Mouse (Mus musculus) myocyte (in vitro differentiated cells): ENCODE measurements around the gene Clpsl2. TPM values are rescaled to one million over a fixed set of nuclear protein-coding genes. Genes with fewer than 3 reads are reported as not detected.

Experiments used
- H3K27me3 ChIP-seq: one replicate; pipeline ENCODE4 v1.6.1; 2011; ENCODE audit not compliant: control insufficient read depth, insufficient read depth, insufficient read length
- H3K36me3 ChIP-seq: one replicate; pipeline ENCODE4 v1.6.1; 2011; ENCODE audit not compliant: control insufficient read depth, insufficient read depth
- H3K4me2 ChIP-seq: one replicate; pipeline ENCODE4 v1.6.1; 2011; ENCODE audit warnings: low read depth, control low read depth
- H3K4me3 ChIP-seq: one replicate; pipeline ENCODE4 v1.5.1; 2011; ENCODE audit warnings: mild to moderate bottlenecking, control low read depth, moderate library complexity
- H3K79me2 ChIP-seq: one replicate; pipeline ENCODE4 v1.6.1; 2011; ENCODE audit not compliant: control insufficient read depth, insufficient read depth
- H3ac ChIP-seq: one replicate; pipeline ENCODE4 v1.6.1; 2011; ENCODE audit not compliant: control insufficient read depth, insufficient read length
- CEBPB ChIP-seq: IDR thresholded peaks from 2 replicates; pipeline ENCODE4 v1.6.1; 2011; ENCODE audit warnings: mild to moderate bottlenecking, moderate library complexity; ENCODE audit not compliant: poor library complexity, insufficient read depth, severe bottlenecking
- E2F4 ChIP-seq: IDR thresholded peaks from one replicate; pipeline ENCODE4 v1.6.1; 2011; ENCODE audit warnings: mild to moderate bottlenecking, control low read depth, moderate library complexity; ENCODE audit not compliant: insufficient read depth
- MAX ChIP-seq: IDR thresholded peaks from one replicate; pipeline ENCODE4 v1.6.1; 2011; ENCODE audit warnings: low read depth, mild to moderate bottlenecking, control low read depth
- MYOD1 ChIP-seq, 3 experiments: IDR thresholded peaks; one replicate each; pipeline ENCODE4 v1.6.1; 2011; ENCODE audit warnings: control low read depth in 2 of 3, low read depth in 2 of 3, mild to moderate bottlenecking in 2 of 3, moderate library complexity in 1 of 3; ENCODE audit not compliant: insufficient read length in 2 of 3, control insufficient read depth in 1 of 3
- MYOG ChIP-seq, 3 experiments: IDR thresholded peaks; one replicate each; pipeline ENCODE4 v1.6.1; 2011; ENCODE audit warnings: control low read depth in 2 of 3, low read depth in 2 of 3, mild to moderate bottlenecking in 2 of 3; ENCODE audit not compliant: insufficient read length in 2 of 3, control insufficient read depth in 1 of 3, insufficient read depth in 1 of 3
- POLR2A ChIP-seq: IDR thresholded peaks from one replicate; pipeline ENCODE4 v1.6.1; 2011; ENCODE audit warnings: low read depth, mild to moderate bottlenecking, control low read depth, moderate library complexity; ENCODE audit not compliant: insufficient read length
- POLR2AphosphoS2 ChIP-seq: IDR thresholded peaks from one replicate; pipeline ENCODE4 v1.6.1; 2011; ENCODE audit warnings: low read depth, control low read depth; ENCODE audit not compliant: insufficient read length
- REST ChIP-seq: IDR thresholded peaks from one replicate; pipeline ENCODE4 v1.6.1; 2011; ENCODE audit warnings: mild to moderate bottlenecking, control low read depth, moderate library complexity; ENCODE audit not compliant: insufficient read depth, insufficient read length
- SRF ChIP-seq: IDR thresholded peaks from one replicate; pipeline ENCODE4 v1.6.1; 2011; ENCODE audit warnings: low read depth; ENCODE audit not compliant: control insufficient read depth, insufficient read length
- TCF12 ChIP-seq: IDR thresholded peaks from one replicate; pipeline ENCODE4 v1.6.1; 2011; ENCODE audit warnings: mild to moderate bottlenecking, control low read depth; ENCODE audit not compliant: poor library complexity, insufficient read depth, severe bottlenecking
- TCF3 ChIP-seq: IDR thresholded peaks from one replicate; pipeline ENCODE4 v1.6.1; 2011; ENCODE audit warnings: low read depth, control low read depth; ENCODE audit not compliant: insufficient read length
- USF1 ChIP-seq: IDR thresholded peaks from one replicate; pipeline ENCODE4 v1.6.1; 2011; ENCODE audit warnings: low read depth, mild to moderate bottlenecking, control low read depth, moderate library complexity
- polyA plus RNA-seq: library from polyadenylated mRNA; unstranded; fragments of >200 nt; fragmentation: generic; extraction: Trizol; gene quantifications from one replicate; pipeline ENCODE4 v1.2.1, GENCODE M21; 2012; ENCODE audit warnings: missing spikeins

The Clpsl2 gene
- polyA plus RNA-seq, 1 experiment = not detected

- Histone ChIP-seq H3K79me2 (no peaks in the 10 kb centered on the region), H3ac (no peak overlapping the region), H3K27me3 (no peaks in the 10 kb centered on the region), H3K4me3 (peak overlapping the region; percentile 21), H3K36me3 (no peaks in the 10 kb centered on the region), H3K4me2 (peak overlapping the region; percentile 90)
- no peak for TF ChIP-seq POLR2A
- TF ChIP-seq REST = no peak
- no peak for TF ChIP-seq MAX
- TF ChIP-seq MYOD1 (IDR thresholded peaks at IDR 0.05; ENCODE audit: control insufficient read depth in 1 of 3, insufficient read length in 2 of 3, low read depth in 2 of 3) = no peak
- TF ChIP-seq MYOG (IDR thresholded peaks at IDR 0.05; ENCODE audit: control insufficient read depth in 1 of 3, insufficient read depth in 1 of 3, insufficient read length in 2 of 3, low read depth in 2 of 3) = no peak
- no peak for TF ChIP-seq E2F4
- TF ChIP-seq USF1 = no peak
- TF ChIP-seq CEBPB = no peak
- TF ChIP-seq TCF3 = no peak
- TF ChIP-seq SRF = no peak
- no peak for TF ChIP-seq POLR2AphosphoS2
- TF ChIP-seq TCF12 = no peak
Observed at GRCm38 (mm10) chr17:28522623-28523354, 26.4 kb upstream of the Clpsl2 start.

- Histone ChIP-seq H3ac (no peak overlapping the region), H3K27me3 (no peaks in the 10 kb centered on the region), H3K4me2 (peak overlapping the region; percentile 90), H3K4me3 (peak overlapping the region; percentile 21), H3K36me3 (no peaks in the 10 kb centered on the region), H3K79me2 (no peaks in the 10 kb centered on the region)
- TF ChIP-seq SRF (no peak), MYOG (IDR thresholded peaks at IDR 0.05; ENCODE audit: control insufficient read depth in 1 of 3, insufficient read depth in 1 of 3, insufficient read length in 2 of 3, low read depth in 2 of 3) (no peak), E2F4 (no peak), REST (no peak), MYOD1 (IDR thresholded peaks at IDR 0.05; ENCODE audit: control insufficient read depth in 1 of 3, insufficient read length in 2 of 3, low read depth in 2 of 3) (no peak), MAX (no peak), POLR2AphosphoS2 (no peak), TCF12 (no peak), POLR2A (no peak), CEBPB (no peak), USF1 (no peak), TCF3 (no peak)
Observed at GRCm38 (mm10) chr17:28523355-28524008, 25.7 kb upstream of the Clpsl2 start.

GRCm38 (mm10) chr17:28524009-28524695 is 25.1 kb upstream of the Clpsl2 start:
- Histone ChIP-seq H3K36me3 (no peaks in the 10 kb centered on the region), H3K27me3 (no peaks in the 10 kb centered on the region), H3ac (no peak overlapping the region), H3K4me2 (no peak overlapping the region), H3K4me3 (no peak overlapping the region), H3K79me2 (no peaks in the 10 kb centered on the region)
- no peak for TF ChIP-seq POLR2A
- TF ChIP-seq POLR2AphosphoS2 = no peak
- no peak for TF ChIP-seq MYOG (IDR thresholded peaks at IDR 0.05; ENCODE audit: control insufficient read depth in 1 of 3, insufficient read depth in 1 of 3, insufficient read length in 2 of 3, low read depth in 2 of 3)
- no peak for TF ChIP-seq MYOD1 (IDR thresholded peaks at IDR 0.05; ENCODE audit: control insufficient read depth in 1 of 3, insufficient read length in 2 of 3, low read depth in 2 of 3)
- TF ChIP-seq USF1 = no peak
- no peak for TF ChIP-seq SRF
- no peak for TF ChIP-seq E2F4
- no peak for TF ChIP-seq CEBPB
- TF ChIP-seq MAX = no peak
- TF ChIP-seq TCF3 = no peak
- TF ChIP-seq REST = no peak
- TF ChIP-seq TCF12 = no peak

GRCm38 (mm10) chr17:28524831-28525430 is 24.3 kb upstream of the Clpsl2 start:
- Histone ChIP-seq H3K79me2 (no peaks in the 10 kb centered on the region), H3K4me3 (no peak overlapping the region), H3ac (no peak overlapping the region), H3K27me3 (no peaks in the 10 kb centered on the region), H3K4me2 (no peak overlapping the region), H3K36me3 (no peaks in the 10 kb centered on the region)
- TF ChIP-seq SRF (no peak), TCF3 (no peak), MAX (no peak), REST (no peak), USF1 (no peak), POLR2AphosphoS2 (no peak), POLR2A (no peak), E2F4 (no peak), MYOG (IDR thresholded peaks at IDR 0.05; ENCODE audit: control insufficient read depth in 1 of 3, insufficient read depth in 1 of 3, insufficient read length in 2 of 3, low read depth in 2 of 3) (no peak), CEBPB (no peak), TCF12 (no peak), MYOD1 (IDR thresholded peaks at IDR 0.05; ENCODE audit: control insufficient read depth in 1 of 3, insufficient read length in 2 of 3, low read depth in 2 of 3) (no peak)
